Mouse (Mus musculus) CH12F3 (cell line): ENCODE measurements around the gene S100a11.

Experiments
- in situ Hi-C: fragments of 300-500 bp; cut with MboI; formaldehyde crosslinking; loops from 2 replicates; pipeline ENCODE4 v1.14.3; 2020; ENCODE audit warnings: low sequenced_read_pairs

S100a11 gene

GRCm38 (mm10) chr3:93519856-93520329 lies 395 bp upstream of the S100a11 start:
- in situ Hi-C loops = no loop called here

- in situ Hi-C loops = no loop called here
Measured at GRCm38 (mm10) chr3:93521462-93522057, 1.3 kb downstream of the S100a11 start.

- in situ Hi-C loops = no loop called here
Measured at GRCm38 (mm10) chr3:93522611-93523010, 2.3 kb downstream of the S100a11 start.

- in situ Hi-C loops = no loop called here
Measured at GRCm38 (mm10) chr3:93527300-93527699, 7.0 kb downstream of the S100a11 start.

GRCm38 (mm10) chr3:93528807-93529206 lies 8.5 kb downstream of the S100a11 start:
- in situ Hi-C loops = no loop called here

GRCm38 (mm10) chr3:93537068-93537576 lies 16.8 kb downstream of the S100a11 start:
- in situ Hi-C loops = no loop called here

GRCm38 (mm10) chr3:93538486-93538885 lies 18.2 kb downstream of the S100a11 start:
- in situ Hi-C loops = no loop called here

GRCm38 (mm10) chr3:93541501-93541900 lies 21.2 kb downstream of the S100a11 start:
- in situ Hi-C loops = loop anchor here (10.0 kb wide), 1 partner anchor 63 kb away; no protein-coding TSS in a partner anchor

GRCm38 (mm10) chr3:93544170-93544569 lies 23.9 kb downstream of the S100a11 start:
- in situ Hi-C loops = loop anchor here (10.0 kb wide), 1 partner anchor 61 kb away; no protein-coding TSS in a partner anchor

GRCm38 (mm10) chr3:93547099-93547648 lies 26.9 kb downstream of the S100a11 start:
- in situ Hi-C loops = loop anchor here (10.0 kb wide), 1 partner anchor 58 kb away; no protein-coding TSS in a partner anchor

GRCm38 (mm10) chr3:93547749-93548540 lies 27.7 kb downstream of the S100a11 start:
- in situ Hi-C loops = loop anchor here (10.0 kb wide), 1 partner anchor 57 kb away; no protein-coding TSS in a partner anchor

GRCm38 (mm10) chr3:93548541-93549266 lies 28.4 kb downstream of the S100a11 start:
- in situ Hi-C loops = loop anchor here (10.0 kb wide), 1 partner anchor 56 kb away; no protein-coding TSS in a partner anchor

GRCm38 (mm10) chr3:93549986-93550385 lies 29.7 kb downstream of the S100a11 start:
- in situ Hi-C loops = loop anchor here (10.0 kb wide), 1 partner anchor 55 kb away; no protein-coding TSS in a partner anchor

- in situ Hi-C loops = no loop called here
Measured at GRCm38 (mm10) chr3:93551950-93552901, 31.9 kb downstream of the S100a11 start.

- in situ Hi-C loops = no loop called here
Measured at GRCm38 (mm10) chr3:93553311-93553710, 33.0 kb downstream of the S100a11 start.

GRCm38 (mm10) chr3:93553765-93554378 lies 33.6 kb downstream of the S100a11 start:
- in situ Hi-C loops = no loop called here

GRCm38 (mm10) chr3:93554379-93554980 lies 34.2 kb downstream of the S100a11 start:
- in situ Hi-C loops = no loop called here

- in situ Hi-C loops = no loop called here
Measured at GRCm38 (mm10) chr3:93554981-93555877, 34.9 kb downstream of the S100a11 start, which contains the start of gene S100a10. Gene S100a10 (plus strand): TSS chr3:93555080.
